Mouse (Mus musculus): ENCODE measurements around the gene Lhfp. TPM values are rescaled to one million over a fixed set of nuclear protein-coding genes. Genes with fewer than 3 reads are reported as not detected.

The Lhfp gene
- polyA plus RNA-seq (2015; fragmentation: Nextera tagmentation; extraction: Ambion mirVana) = 104 and 109 TPM in 2 replicates

- Histone ChIP-seq H3K27ac (peak within 1 kb of the TSS; percentile 86), H3K27me3 (no peaks in the 10 kb centered on the region), H3K4me3 (peak within 1 kb of the TSS; percentile 79), H3K9me3 (no peaks in the 10 kb centered on the region), H3K4me1 (peaks cover 27% of the 10 kb centered on the region), H3K4me2 (peak within 1 kb of the TSS; percentile 82), H3K36me3 (no peaks in the 10 kb centered on the region), H3K9ac (peak within 1 kb of the TSS; percentile 67)
- peak; percentile 88 for ATAC-seq (ENCODE audit: insufficient number of reproducible peaks, low FRiP score, low TSS enrichment, low read depth)
- WGBS = under 1% methylated on average over 58 of the region's 58 CpGs
These were observed at the start of gene Lhfp for GRCm38 (mm10) chr3:53041411-53042239. Gene Lhfp, plus strand, starts transcription at chr3:53041528.

GRCm38 (mm10) chr3:52993296-52993695 lies 48.0 kb upstream of the Lhfp start:
- H3K27ac ChIP-seq = no peak overlapping the region
- 87% methylated on average over 10 of the region's 10 CpGs for WGBS
- no peak overlapping the region for H3K4me3 ChIP-seq
- no peaks in the 10 kb centered on the region for H3K4me1 ChIP-seq
- H3K27me3 ChIP-seq = no peaks in the 10 kb centered on the region
- no peaks in the 10 kb centered on the region for H3K9me3 ChIP-seq
- ATAC-seq (ENCODE audit: insufficient number of reproducible peaks, low FRiP score, low TSS enrichment, low read depth) = no peak
- peaks cover 76% of the 10 kb centered on the region for H3K36me3 ChIP-seq
- H3K4me2 ChIP-seq = no peak overlapping the region
- H3K9ac ChIP-seq = no peak overlapping the region

GRCm38 (mm10) chr3:52994666-52995065 lies 46.7 kb upstream of the Lhfp start:
- 71% methylated on average over 5 of the region's 5 CpGs for WGBS
- no peaks in the 10 kb centered on the region for H3K9me3 ChIP-seq
- no peak for ATAC-seq (ENCODE audit: insufficient number of reproducible peaks, low FRiP score, low TSS enrichment, low read depth)
- no peak overlapping the region for H3K4me2 ChIP-seq
- H3K36me3 ChIP-seq = peaks cover 76% of the 10 kb centered on the region
- no peak overlapping the region for H3K27ac ChIP-seq
- H3K27me3 ChIP-seq = no peaks in the 10 kb centered on the region
- no peak overlapping the region for H3K4me3 ChIP-seq
- H3K4me1 ChIP-seq = no peaks in the 10 kb centered on the region
- H3K9ac ChIP-seq = no peak overlapping the region

GRCm38 (mm10) chr3:52996635-52997034 lies 44.7 kb upstream of the Lhfp start:
- Histone ChIP-seq H3K27ac (no peak overlapping the region), H3K4me3 (no peak overlapping the region), H3K36me3 (peaks cover 73% of the 10 kb centered on the region), H3K27me3 (no peaks in the 10 kb centered on the region), H3K4me2 (no peak overlapping the region), H3K9ac (no peak overlapping the region), H3K9me3 (no peaks in the 10 kb centered on the region), H3K4me1 (no peaks in the 10 kb centered on the region)
- 90% methylated on average over 5 of the region's 5 CpGs for WGBS
- no peak for ATAC-seq (ENCODE audit: insufficient number of reproducible peaks, low FRiP score, low TSS enrichment, low read depth)

GRCm38 (mm10) chr3:52997381-52997780 lies 43.9 kb upstream of the Lhfp start:
- no peak overlapping the region for H3K4me3 ChIP-seq
- no peak overlapping the region for H3K27ac ChIP-seq
- no peaks in the 10 kb centered on the region for H3K9me3 ChIP-seq
- 50% methylated on average over 1 of the region's 1 CpGs for WGBS
- ATAC-seq (ENCODE audit: insufficient number of reproducible peaks, low FRiP score, low TSS enrichment, low read depth) = no peak
- H3K4me1 ChIP-seq = no peaks in the 10 kb centered on the region
- no peaks in the 10 kb centered on the region for H3K27me3 ChIP-seq
- peaks cover 75% of the 10 kb centered on the region for H3K36me3 ChIP-seq
- H3K4me2 ChIP-seq = no peak overlapping the region
- no peak overlapping the region for H3K9ac ChIP-seq

GRCm38 (mm10) chr3:52999016-52999744 lies 42.1 kb upstream of the Lhfp start:
- Histone ChIP-seq H3K27ac (no peak overlapping the region), H3K9ac (no peak overlapping the region), H3K4me3 (no peak overlapping the region), H3K9me3 (no peaks in the 10 kb centered on the region), H3K4me1 (no peaks in the 10 kb centered on the region), H3K36me3 (peaks cover 62% of the 10 kb centered on the region), H3K4me2 (no peak overlapping the region), H3K27me3 (no peaks in the 10 kb centered on the region)
- no peak for ATAC-seq (ENCODE audit: insufficient number of reproducible peaks, low FRiP score, low TSS enrichment, low read depth)
- 56% methylated on average over 15 of the region's 15 CpGs for WGBS

GRCm38 (mm10) chr3:52999996-53000395 lies 41.3 kb upstream of the Lhfp start:
- Histone ChIP-seq H3K9me3 (no peaks in the 10 kb centered on the region), H3K4me1 (no peaks in the 10 kb centered on the region), H3K4me2 (no peak overlapping the region), H3K27ac (no peak overlapping the region), H3K4me3 (no peak overlapping the region), H3K36me3 (peaks cover 66% of the 10 kb centered on the region), H3K27me3 (no peaks in the 10 kb centered on the region), H3K9ac (no peak overlapping the region)
- 69% methylated on average over 3 of the region's 3 CpGs for WGBS
- ATAC-seq (ENCODE audit: insufficient number of reproducible peaks, low FRiP score, low TSS enrichment, low read depth) = no peak

- no peak overlapping the region for H3K4me2 ChIP-seq
- H3K4me1 ChIP-seq = no peaks in the 10 kb centered on the region
- WGBS = 44% methylated on average over 6 of the region's 6 CpGs
- no peak overlapping the region for H3K27ac ChIP-seq
- peaks cover 68% of the 10 kb centered on the region for H3K36me3 ChIP-seq
- H3K9ac ChIP-seq = no peak overlapping the region
- no peak overlapping the region for H3K4me3 ChIP-seq
- H3K9me3 ChIP-seq = no peaks in the 10 kb centered on the region
- H3K27me3 ChIP-seq = no peaks in the 10 kb centered on the region
- no peak for ATAC-seq (ENCODE audit: insufficient number of reproducible peaks, low FRiP score, low TSS enrichment, low read depth)
These were observed 39.3 kb upstream of the Lhfp start for GRCm38 (mm10) chr3:53002076-53002475.

- H3K4me1 ChIP-seq = no peaks in the 10 kb centered on the region
- H3K36me3 ChIP-seq = peaks cover 69% of the 10 kb centered on the region
- no peak overlapping the region for H3K27ac ChIP-seq
- no peak overlapping the region for H3K4me3 ChIP-seq
- no peak overlapping the region for H3K9ac ChIP-seq
- WGBS = 70% methylated on average over 2 of the region's 2 CpGs
- H3K27me3 ChIP-seq = no peaks in the 10 kb centered on the region
- no peak overlapping the region for H3K4me2 ChIP-seq
- H3K9me3 ChIP-seq = no peaks in the 10 kb centered on the region
- ATAC-seq (ENCODE audit: insufficient number of reproducible peaks, low FRiP score, low TSS enrichment, low read depth) = no peak
These were observed 36.8 kb upstream of the Lhfp start for GRCm38 (mm10) chr3:53004406-53005114.

- WGBS = 95% methylated on average over 8 of the region's 8 CpGs
- Histone ChIP-seq H3K4me3 (no peak overlapping the region), H3K27ac (no peak overlapping the region), H3K9ac (no peak overlapping the region), H3K4me2 (no peak overlapping the region), H3K9me3 (no peaks in the 10 kb centered on the region), H3K27me3 (no peaks in the 10 kb centered on the region), H3K36me3 (peaks cover 60% of the 10 kb centered on the region), H3K4me1 (no peaks in the 10 kb centered on the region)
- no peak for ATAC-seq (ENCODE audit: insufficient number of reproducible peaks, low FRiP score, low TSS enrichment, low read depth)
These were observed 33.9 kb upstream of the Lhfp start for GRCm38 (mm10) chr3:53007411-53007810.

- ATAC-seq (ENCODE audit: insufficient number of reproducible peaks, low FRiP score, low TSS enrichment, low read depth) = peak; percentile 79
- Histone ChIP-seq H3K4me1 (peaks cover 6% of the 10 kb centered on the region), H3K4me2 (peak within 1 kb of the TSS; percentile 67), H3K4me3 (peak within 1 kb of the TSS; percentile 78), H3K27me3 (no peaks in the 10 kb centered on the region), H3K36me3 (peaks cover 20% of the 10 kb centered on the region), H3K27ac (no peak within 1 kb of the TSS), H3K9ac (peak within 1 kb of the TSS; percentile 43), H3K9me3 (no peaks in the 10 kb centered on the region)
- WGBS = 6% methylated on average over 53 of the region's 53 CpGs
These were observed 24.6 kb upstream of the Lhfp start, which contains the start of gene Cog6 for GRCm38 (mm10) chr3:53016436-53017340. Gene Cog6, minus strand, starts transcription at chr3:53017237.

Data from limb, embryonic 15.5 days (tissue).